Mouse (Mus musculus) small intestine, adult 2 months (tissue): ENCODE measurements around the gene Stk39.

Experiments
- CTCF ChIP-seq: fragments of 200-500 bp; IDR thresholded peaks from 2 replicates; pipeline ENCODE4 v1.5.1; 2012; ENCODE audit warnings: low read depth, mild to moderate bottlenecking, control low read depth, inconsistent platforms, low read length, moderate library complexity, mixed read lengths; ENCODE audit not compliant: insufficient replicate concordance, insufficient read length; ENCODE audit errors: extremely low read depth
- POLR2A ChIP-seq: fragments of 200-500 bp; IDR thresholded peaks from 2 replicates; pipeline ENCODE4 v1.6.1; 2012; ENCODE audit warnings: low read depth, mild to moderate bottlenecking, control low read depth, inconsistent platforms, low read length, moderate library complexity

DNA sequence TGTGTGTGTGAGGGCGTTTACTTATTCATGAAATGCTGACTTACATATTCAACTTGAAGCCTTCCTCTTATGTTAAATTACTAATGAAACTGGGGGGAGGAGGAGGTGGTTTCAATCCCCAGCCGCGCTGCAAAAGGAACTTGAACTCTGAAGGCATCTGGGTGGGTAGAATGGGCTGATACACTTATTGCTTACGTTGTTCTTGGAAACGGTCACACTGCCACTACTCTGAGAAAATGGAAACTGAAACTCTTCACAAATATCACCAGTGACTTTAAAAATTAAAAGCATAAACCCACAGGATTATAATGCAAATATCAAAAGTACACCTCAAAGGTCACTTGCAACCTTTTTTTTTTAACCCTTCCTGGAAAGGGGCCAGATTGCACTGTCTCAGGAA lies 37.5 kb downstream of the Stk39 start:
- TF ChIP-seq CTCF (no peak), POLR2A (no peak)
